Mouse (Mus musculus) testis, postnatal 10 days (tissue): ENCODE measurements at regions not wholly inside any gene's neighbourhood (a gene's known extent, or its start where the extent isn't known, plus 50 kb on each side); places are given as distances from the start of the nearest gene placed in this dataset.
"Not testable (repeated sequence)": the region's sequence is repeated elsewhere in the genome, so short reads cannot be mapped to it uniquely, and the experiment has no call there.

Experiments used
- DNase-seq: peaks from one replicate; pipeline ENCODE4 v3.0.0; 2021; ENCODE audit warnings: low spot score

- no peak for DNase-seq
These were observed 245.0 kb downstream of the Enc1 start for GRCm38 (mm10) chr13:97485886-97486285.

- DNase-seq, result peak; percentile 45
These were observed 244.1 kb downstream of the Enc1 start for GRCm38 (mm10) chr13:97484808-97485545.

GRCm38 (mm10) chr13:97483681-97484080, 242.8 kb downstream of the Enc1 start:
- DNase-seq, result no peak

- no peak for DNase-seq
These were observed 241.6 kb downstream of the Enc1 start for GRCm38 (mm10) chr13:97482439-97482946.

- DNase-seq, result no peak
These were observed 240.4 kb downstream of the Enc1 start for GRCm38 (mm10) chr13:97481259-97481658.

GRCm38 (mm10) chr13:97479066-97479586, 238.2 kb downstream of the Enc1 start:
- peak; percentile 48 for DNase-seq

GRCm38 (mm10) chr13:97473971-97474365, 233.1 kb downstream of the Enc1 start:
- DNase-seq, result no peak

GRCm38 (mm10) chr13:97473256-97473970, 232.5 kb downstream of the Enc1 start:
- no peak for DNase-seq

- no peak for DNase-seq
These were observed 229.1 kb downstream of the Enc1 start for GRCm38 (mm10) chr13:97469999-97470398.

- no peak for DNase-seq
These were observed 228.1 kb downstream of the Enc1 start for GRCm38 (mm10) chr13:97468874-97469593.

- not testable (repeated sequence) for DNase-seq
These were observed 225.7 kb downstream of the Enc1 start for GRCm38 (mm10) chr13:97466585-97466984.

- DNase-seq, result no peak
These were observed 222.9 kb downstream of the Enc1 start for GRCm38 (mm10) chr13:97463798-97464197.

- DNase-seq, result no peak
These were observed 222.0 kb downstream of the Enc1 start for GRCm38 (mm10) chr13:97462884-97463235.

- DNase-seq, result no peak
These were observed 221.4 kb downstream of the Enc1 start for GRCm38 (mm10) chr13:97462110-97462883.

- no peak for DNase-seq
These were observed 220.3 kb downstream of the Enc1 start for GRCm38 (mm10) chr13:97461207-97461606.

GRCm38 (mm10) chr13:97459106-97459505, 218.2 kb downstream of the Enc1 start:
- no peak for DNase-seq

GRCm38 (mm10) chr13:97455961-97456360, 215.1 kb downstream of the Enc1 start:
- DNase-seq, result no peak

GRCm38 (mm10) chr13:97454715-97455114, 213.8 kb downstream of the Enc1 start:
- DNase-seq, result no peak

- DNase-seq, result no peak
These were observed 212.6 kb downstream of the Enc1 start for GRCm38 (mm10) chr13:97453469-97453868.

- DNase-seq, result no peak
These were observed 212.2 kb downstream of the Enc1 start for GRCm38 (mm10) chr13:97453090-97453430.

- DNase-seq, result no peak
These were observed 211.6 kb downstream of the Enc1 start for GRCm38 (mm10) chr13:97452386-97453089.
